Mouse (Mus musculus) neural tube, embryonic 13.5 days (tissue): ENCODE results near the gene Hdgf. TPM values are rescaled to one million over a fixed set of nuclear protein-coding genes. Genes with fewer than 3 reads are reported as not detected.

Source experiments
- polyA plus RNA-seq: library from polyadenylated mRNA; unstranded; fragments of >200 nt; fragmentation: Nextera tagmentation; extraction: Ambion mirVana; gene quantifications from 2 replicates; pipeline ENCODE4 v1.2.1, GENCODE M21; 2015

Hdgf gene
- polyA plus RNA-seq, 1 experiment from 2014 or later, result 186 TPM

Other genes with a start within 250 kb of the Hdgf start
- gene Lrrc71, start 157.7 kb upstream of the Hdgf start, polyA plus RNA-seq, result 0.40 and 0.50 TPM in 2 replicates
- 219 and 314 TPM in 2 replicates for gene Ntrk1, start 111.2 kb upstream of the Hdgf start, polyA plus RNA-seq
- 3.4 and 5.4 TPM in 2 replicates for gene Insrr, start 109.4 kb upstream of the Hdgf start, polyA plus RNA-seq
- 13.1 and 13.3 TPM in 2 replicates for gene Pear1, start 82.0 kb upstream of the Hdgf start, polyA plus RNA-seq
- gene Sh2d2a, start 59.6 kb upstream of the Hdgf start, polyA plus RNA-seq, result not detected in 2 replicates
- gene Prcc, start 20.7 kb upstream of the Hdgf start, polyA plus RNA-seq, result 16.6 and 17.7 TPM in 2 replicates
- gene Mrpl24, start 13.2 kb downstream of the Hdgf start, polyA plus RNA-seq, result 69.5 and 73.0 TPM in 2 replicates
- 36.2 and 41.4 TPM in 2 replicates for gene Isg20l2, start 24.0 kb downstream of the Hdgf start, polyA plus RNA-seq
- gene Rrnad1, start 24.4 kb downstream of the Hdgf start, polyA plus RNA-seq, result 20.1 and 22.2 TPM in 2 replicates
- gene Crabp2, start 42.3 kb downstream of the Hdgf start, polyA plus RNA-seq, result 193 and 205 TPM in 2 replicates
- gene Nes, start 64.8 kb downstream of the Hdgf start, polyA plus RNA-seq, result 44.1 and 47.1 TPM in 2 replicates
- gene Bcan, start 93.9 kb downstream of the Hdgf start, polyA plus RNA-seq, result 37.8 and 41.3 TPM in 2 replicates
- 0.36 and 0.40 TPM in 2 replicates for gene Hapln2, start 121.3 kb downstream of the Hdgf start, polyA plus RNA-seq
- gene Gpatch4, start 136.8 kb downstream of the Hdgf start, polyA plus RNA-seq, result 29.5 and 30.3 TPM in 2 replicates
- gene Naxe, start 152.2 kb downstream of the Hdgf start, polyA plus RNA-seq, result 169 and 175 TPM in 2 replicates
- not detected in 2 replicates for gene Ttc24, start 172.0 kb downstream of the Hdgf start, polyA plus RNA-seq
- 3.0 and 3.8 TPM in 2 replicates for gene Iqgap3, start 175.7 kb downstream of the Hdgf start, polyA plus RNA-seq
- gene Mef2d, start 236.1 kb downstream of the Hdgf start, polyA plus RNA-seq, result 15.9 and 19.4 TPM in 2 replicates